ENCODE assay signal across 8 mouse cellular contexts in genomic region chr2:116066057-116066941, GRCm38 (mm10). TPM values are rescaled to one million over a fixed set of nuclear protein-coding genes. Genes with fewer than 3 reads are reported as not detected.
DNase-seq lines count a peak whose midpoint lies in the region; ATAC-seq and TF ChIP-seq lines count a peak whose summit lies in the region.

No protein-coding gene starts in this region.

- no peak for TF ChIP-seq POLR2A in myocyte (IDR thresholded peaks at IDR 0.05; ENCODE audit: insufficient read length, low read depth)

- H3K9me3 ChIP-seq in heart, embryonic 16.5 days (replicated peaks; ENCODE audit: control insufficient read depth, low read length), result no peaks in the 10 kb centered on the region
- no peaks in the 10 kb centered on the region for H3K9me3 ChIP-seq in limb, embryonic 13.5 days

- no peaks in the 10 kb centered on the region for H3K36me3 ChIP-seq in heart, embryonic 16.5 days (ENCODE audit: control insufficient read depth, insufficient read depth)
- H3K36me3 ChIP-seq in limb, embryonic 13.5 days, result no peaks in the 10 kb centered on the region
- no peaks in the 10 kb centered on the region for H3K36me3 ChIP-seq in myocyte (ENCODE audit: control insufficient read depth, insufficient read depth)

- H3ac ChIP-seq in myocyte (ENCODE audit: control insufficient read depth, insufficient read length), result peak overlapping the region; percentile 58

- H3K9ac ChIP-seq in heart, embryonic 16.5 days (ENCODE audit: low read length), result peak overlapping the region; percentile 86
- H3K9ac ChIP-seq in limb, embryonic 13.5 days, result peak overlapping the region; percentile 59

- peak overlapping the region; percentile 90 for H3K4me2 ChIP-seq in heart, embryonic 16.5 days (ENCODE audit: low read depth, low read length)
- H3K4me2 ChIP-seq in limb, embryonic 13.5 days (replicated peaks), result peak overlapping the region; percentile 78
- peak overlapping the region; percentile 90 for H3K4me2 ChIP-seq in myocyte (ENCODE audit: low read depth)

- no peaks in the 10 kb centered on the region for H3K27me3 ChIP-seq in heart, embryonic 16.5 days (ENCODE audit: control insufficient read depth, insufficient read depth, low read length)
- peaks cover 73% of the 10 kb centered on the region for H3K27me3 ChIP-seq in limb, embryonic 13.5 days
- H3K27me3 ChIP-seq in myocyte (ENCODE audit: control insufficient read depth, insufficient read depth, insufficient read length), result no peaks in the 10 kb centered on the region

- no peaks in the 10 kb centered on the region for H3K4me1 ChIP-seq in heart, embryonic 16.5 days (ENCODE audit: control insufficient read depth, insufficient read depth, low read length)
- H3K4me1 ChIP-seq in limb, embryonic 13.5 days, result peaks cover 40% of the 10 kb centered on the region

- ATAC-seq in common myeloid progenitor, adult 5-6 weeks (replicated peaks; ENCODE audit: low read depth, poor library complexity, severe bottlenecking), result 0 out of 2 replicates have a peak, but pooled peaks have one; percentile 2
- ATAC-seq in heart, embryonic 16.5 days (replicated peaks; ENCODE audit: extremely low read depth, insufficient read depth, low FRiP score), result peak; percentile 3; the same call in 1 of the 2 replicates
- peak; percentile 30; the same call in 1 of the 2 replicates for ATAC-seq in limb, embryonic 13.5 days (ENCODE audit: low FRiP score, low read depth)

- peaks cover 35% of the 10 kb centered on the region for H3K79me2 ChIP-seq in myocyte (ENCODE audit: control insufficient read depth, insufficient read depth)

- H3K4me3 ChIP-seq in heart, embryonic 16.5 days (ENCODE audit: low read length), result peak overlapping the region; percentile 76
- H3K4me3 ChIP-seq in limb, embryonic 13.5 days, result peak overlapping the region; percentile 47
- H3K4me3 ChIP-seq in myocyte, result peak overlapping the region; percentile 98

- peak overlapping the region; percentile 99 for H3K27ac ChIP-seq in heart, embryonic 16.5 days (ENCODE audit: low read length)
- H3K27ac ChIP-seq in limb, embryonic 13.5 days, result peak overlapping the region; percentile 55

- DNase-seq in ovary, postnatal 36 days (ENCODE audit: low spot score), result peak; percentile 26
- DNase-seq in ovary, postnatal 10 days (ENCODE audit: low spot score), result no peak
- DNase-seq in thymus, postnatal 14 days, result no peak
- DNase-seq in urinary bladder, adult 18-20 months (ENCODE audit: low spot score in 2 of 2), result no peak

- WGBS in heart, embryonic 16.5 days, result under 1% methylated on average over 36 of the region's 36 CpGs
- under 1% methylated on average over 36 of the region's 36 CpGs for WGBS in limb, embryonic 13.5 days

TF ChIP-seq in myocyte, 11 proteins besides CTCF, POLR2A, EP300 and RAD21:
- TF ChIP-seq POLR2AphosphoS2 (IDR thresholded peaks at IDR 0.05; ENCODE audit: insufficient read length, low read depth), result peak; percentile 58
- no peak for TF ChIP-seq MYOD1 (IDR thresholded peaks at IDR 0.05; ENCODE audit: control insufficient read depth in 1 of 3, insufficient read length in 2 of 3, low read depth in 2 of 3)

RNA-seq across cellular contexts. Expression of gene Meis2, which starts 0.7 kb away (rescaled TPM):
- not detected in 2 replicates for total RNA-seq in common myeloid progenitor, adult 5-6 weeks (2017)
- 22.1 and 22.6 TPM in 2 replicates for polyA plus RNA-seq in heart, embryonic 16.5 days (2015; fragmentation: Nextera tagmentation; extraction: Ambion mirVana)
- 16.1 and 18.6 TPM in 2 replicates for polyA plus RNA-seq in limb, embryonic 13.5 days (2015; fragmentation: Nextera tagmentation; extraction: Ambion mirVana)
- polyA plus RNA-seq in myocyte (2012; fragmentation: generic; extraction: Trizol), result 9.3 TPM

Comparison
In these comparisons a context has a peak if more than half of its experiments do, and no peak if none do; other contexts are left out.
1. H3K4me3 ChIP-seq: peak in every context shown above with its lines; median percentile 98 in myocyte; 76 in heart, embryonic 16.5 days; 47 in limb, embryonic 13.5 days.